Mouse (Mus musculus): ENCODE results near the gene Otulin.

The Otulin gene

GRCm38 (mm10) chr15:27630601-27631383 is at the start of gene Otulin:
TSS of gene Otulin (minus strand) at chr15:27630693.
- peak; percentile 97 to 99 for DNase-seq

- no peak for DNase-seq
Measured at GRCm38 (mm10) chr15:27678511-27678910, 48.0 kb upstream of the Otulin start.

- DNase-seq = peak; percentile 34 to 45
Measured at GRCm38 (mm10) chr15:27677801-27678200, 47.3 kb upstream of the Otulin start.

- no peak for DNase-seq
Measured at GRCm38 (mm10) chr15:27676211-27676610, 45.7 kb upstream of the Otulin start.

GRCm38 (mm10) chr15:27675122-27675521 is 44.6 kb upstream of the Otulin start:
- no peak for DNase-seq

- no peak for DNase-seq
Measured at GRCm38 (mm10) chr15:27674041-27674440, 43.5 kb upstream of the Otulin start.

GRCm38 (mm10) chr15:27673151-27673550 is 42.7 kb upstream of the Otulin start:
- DNase-seq = no peak

GRCm38 (mm10) chr15:27672259-27672658 is 41.8 kb upstream of the Otulin start:
- DNase-seq = no peak

- no peak for DNase-seq
Measured at GRCm38 (mm10) chr15:27671612-27672245, 41.2 kb upstream of the Otulin start.

GRCm38 (mm10) chr15:27670708-27671107 is 40.2 kb upstream of the Otulin start:
- no peak for DNase-seq

- no peak for DNase-seq
Measured at GRCm38 (mm10) chr15:27669931-27670411, 39.5 kb upstream of the Otulin start.

- no peak for DNase-seq
Measured at GRCm38 (mm10) chr15:27669276-27669675, 38.8 kb upstream of the Otulin start.

GRCm38 (mm10) chr15:27668557-27668956 is 38.1 kb upstream of the Otulin start:
- DNase-seq = no peak

GRCm38 (mm10) chr15:27668001-27668461 is 37.5 kb upstream of the Otulin start:
- DNase-seq = no peak

- no peak for DNase-seq
Measured at GRCm38 (mm10) chr15:27666911-27667539, 36.5 kb upstream of the Otulin start.

- peak; percentile 76 for DNase-seq
Measured at GRCm38 (mm10) chr15:27665392-27665911, 35.0 kb upstream of the Otulin start.

GRCm38 (mm10) chr15:27664126-27664525 is 33.6 kb upstream of the Otulin start:
- no peak for DNase-seq

GRCm38 (mm10) chr15:27662699-27663098 is 32.2 kb upstream of the Otulin start:
- no peak for DNase-seq

- DNase-seq = no peak
Measured at GRCm38 (mm10) chr15:27661696-27662095, 31.2 kb upstream of the Otulin start.

GRCm38 (mm10) chr15:27659592-27660244 is 29.2 kb upstream of the Otulin start:
- peak; percentile 84 to 88 for DNase-seq

GRCm38 (mm10) chr15:27659143-27659542 is 28.6 kb upstream of the Otulin start:
- DNase-seq = no peak

- no peak for DNase-seq
Measured at GRCm38 (mm10) chr15:27658356-27658755, 27.9 kb upstream of the Otulin start.

GRCm38 (mm10) chr15:27657866-27658265 is 27.4 kb upstream of the Otulin start:
- DNase-seq = no peak
